Mouse (Mus musculus) midbrain, embryonic 11.5 days (tissue): ENCODE measurements around the gene Kif2a. TPM values are rescaled to one million over a fixed set of nuclear protein-coding genes. Genes with fewer than 3 reads are reported as not detected.
A peak's percentile ranks its signal among the peaks of the same experiment; 100 is the strongest.

Experiments used
- ATAC-seq: fragments of 200-750 bp; cut with Nextera tagmentation; 2 replicates; pipeline ENCODE4 v1.8.0; 2017; ENCODE audit warnings: moderate TSS enrichment, moderate library complexity; ENCODE audit not compliant: low FRiP score
- DNase-seq: peaks from one replicate; pipeline ENCODE4 v3.0.0; 2015; ENCODE audit warnings: low spot score; ENCODE audit errors: missing footprints
- H3K27ac ChIP-seq: fragments of 300-500 bp; sonication (generic); 2 replicates; pipeline ENCODE4 v1.5.1; 2014; ENCODE audit warnings: low read depth, low read length
- H3K27me3 ChIP-seq: fragments of 300-500 bp; sonication (generic); 2 replicates; pipeline ENCODE4 v1.6.1; 2014; ENCODE audit warnings: mild to moderate bottlenecking, low read length, moderate library complexity, mixed read lengths; ENCODE audit not compliant: control insufficient read depth, insufficient read depth
- H3K36me3 ChIP-seq: fragments of 300-500 bp; sonication (generic); 2 replicates; pipeline ENCODE4 v1.6.1; 2014; ENCODE audit warnings: mild to moderate bottlenecking, low read length, moderate library complexity, mixed read lengths; ENCODE audit not compliant: control insufficient read depth, insufficient read depth
- H3K4me1 ChIP-seq: fragments of 300-500 bp; sonication (generic); 2 replicates; pipeline ENCODE4 v1.6.1; 2014; ENCODE audit warnings: low read length; ENCODE audit not compliant: control insufficient read depth, insufficient read depth
- H3K4me2 ChIP-seq: fragments of 300-500 bp; sonication (generic); 2 replicates; pipeline ENCODE4 v1.6.1; 2014; ENCODE audit warnings: mild to moderate bottlenecking, moderate library complexity
- H3K4me3 ChIP-seq: fragments of 300-500 bp; sonication (generic); 2 replicates; pipeline ENCODE4 v1.5.1; 2014; ENCODE audit warnings: low read depth, low read length
- H3K9ac ChIP-seq: fragments of 300-500 bp; sonication (generic); 2 replicates; pipeline ENCODE4 v1.6.1; 2014; ENCODE audit warnings: low read length
- H3K9me3 ChIP-seq: fragments of 300-500 bp; sonication (generic); 2 replicates; pipeline ENCODE4 v1.6.1; 2016; ENCODE audit warnings: low read length; ENCODE audit not compliant: control insufficient read depth
- WGBS: fragments of 180-500 bp; shearing (Covaris S2); extraction: QIAGEN DNeasy Blood & Tissue Kit; methylation state at CpG from one replicate; pipeline ENCODE4 v1.1.7; 2014; 5-methylcytosine and 5-hydroxymethylcytosine counted together
- polyA plus RNA-seq: library from polyadenylated mRNA; unstranded; fragments of >200 nt; fragmentation: Nextera tagmentation; extraction: Ambion mirVana; gene quantifications from 2 replicates; pipeline ENCODE4 v1.2.1, GENCODE M21; 2014

The Kif2a gene
- polyA plus RNA-seq, 1 experiment from 2014 or later: 30.1 TPM

DNA sequence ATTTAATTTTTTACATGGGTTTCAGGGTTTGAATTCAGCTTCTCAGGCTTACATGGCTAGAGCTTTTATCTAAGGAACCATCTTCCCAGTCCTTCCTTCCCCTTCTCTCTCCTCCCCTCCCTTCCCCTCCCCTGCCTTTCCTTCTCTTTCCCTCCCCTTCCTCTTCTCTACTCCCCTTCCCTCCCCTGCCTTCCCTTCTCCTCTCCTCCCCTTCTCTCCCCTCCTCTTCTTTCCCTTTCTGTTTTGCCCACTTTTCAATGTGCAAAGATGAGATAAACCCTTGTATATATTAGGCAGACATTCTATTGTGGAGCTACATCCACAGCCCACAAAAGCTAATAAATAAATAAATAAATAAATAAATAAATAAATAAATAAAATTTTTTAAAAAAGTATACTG is 9.3 kb upstream of the Kif2a start:
- no peak for ATAC-seq

DNA sequence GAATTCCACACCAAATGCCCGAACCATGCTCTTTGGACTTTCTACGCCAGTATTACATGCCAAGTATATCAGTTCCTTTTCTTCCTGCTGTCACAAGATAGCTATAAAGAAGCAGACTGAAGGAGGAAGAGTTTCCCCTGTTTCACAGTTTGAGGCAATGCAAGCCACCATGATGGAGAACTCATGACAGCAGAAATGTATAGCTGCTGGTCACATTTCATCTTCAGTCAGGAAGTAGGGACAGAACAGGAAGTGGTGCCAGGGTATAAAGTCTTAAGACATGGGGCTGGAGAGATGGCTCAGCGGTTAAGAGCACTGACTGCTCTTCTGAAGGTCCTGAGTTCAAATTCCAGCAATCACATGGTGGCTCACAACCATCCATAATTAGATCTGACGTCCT is 5.3 kb upstream of the Kif2a start:
- no peak overlapping the region for H3K4me2 ChIP-seq
- no peak overlapping the region for H3K4me3 ChIP-seq
- H3K36me3 ChIP-seq: no peaks in the 10 kb centered on the region
- H3K27ac ChIP-seq: no peak overlapping the region
- H3K4me1 ChIP-seq: 0 out of 2 replicates have a peak, but pooled peaks cover 4% of the 10 kb centered on the region
- WGBS: 94% methylated on average over 4 of the region's 4 CpGs
- H3K9ac ChIP-seq: no peak overlapping the region
- ATAC-seq (no peak), DNase-seq (peak; percentile 37)
- no peaks in the 10 kb centered on the region for H3K9me3 ChIP-seq
- no peaks in the 10 kb centered on the region for H3K27me3 ChIP-seq

More for the DNA sequence above, 9.3 kb upstream of the Kif2a start:
- no peaks in the 10 kb centered on the region for H3K27me3 ChIP-seq
- H3K4me3 ChIP-seq: no peak overlapping the region
- no peak overlapping the region for H3K4me2 ChIP-seq
- no peaks in the 10 kb centered on the region for H3K4me1 ChIP-seq
- H3K9me3 ChIP-seq: no peaks in the 10 kb centered on the region
- no peaks in the 10 kb centered on the region for H3K36me3 ChIP-seq
- no peak overlapping the region for H3K9ac ChIP-seq
- H3K27ac ChIP-seq: no peak overlapping the region
- DNase-seq: peak; percentile 23

GRCm38 (mm10) chr13:107025663-107026062 is 3.7 kb upstream of the Kif2a start:
- no peak overlapping the region for H3K27ac ChIP-seq
- no peaks in the 10 kb centered on the region for H3K9me3 ChIP-seq
- no peaks in the 10 kb centered on the region for H3K27me3 ChIP-seq
- H3K36me3 ChIP-seq: no peaks in the 10 kb centered on the region
- whole genome bisulfite sequencing: 86% methylated on average over 3 of the region's 3 CpGs
- peaks cover 5% of the 10 kb centered on the region; the same call in 1 of the 2 replicates for H3K4me1 ChIP-seq
- no peak overlapping the region for H3K4me3 ChIP-seq
- no peak for ATAC-seq
- DNase-seq: peak; percentile 21
- no peak overlapping the region for H3K9ac ChIP-seq
- H3K4me2 ChIP-seq: no peak overlapping the region

DNA sequence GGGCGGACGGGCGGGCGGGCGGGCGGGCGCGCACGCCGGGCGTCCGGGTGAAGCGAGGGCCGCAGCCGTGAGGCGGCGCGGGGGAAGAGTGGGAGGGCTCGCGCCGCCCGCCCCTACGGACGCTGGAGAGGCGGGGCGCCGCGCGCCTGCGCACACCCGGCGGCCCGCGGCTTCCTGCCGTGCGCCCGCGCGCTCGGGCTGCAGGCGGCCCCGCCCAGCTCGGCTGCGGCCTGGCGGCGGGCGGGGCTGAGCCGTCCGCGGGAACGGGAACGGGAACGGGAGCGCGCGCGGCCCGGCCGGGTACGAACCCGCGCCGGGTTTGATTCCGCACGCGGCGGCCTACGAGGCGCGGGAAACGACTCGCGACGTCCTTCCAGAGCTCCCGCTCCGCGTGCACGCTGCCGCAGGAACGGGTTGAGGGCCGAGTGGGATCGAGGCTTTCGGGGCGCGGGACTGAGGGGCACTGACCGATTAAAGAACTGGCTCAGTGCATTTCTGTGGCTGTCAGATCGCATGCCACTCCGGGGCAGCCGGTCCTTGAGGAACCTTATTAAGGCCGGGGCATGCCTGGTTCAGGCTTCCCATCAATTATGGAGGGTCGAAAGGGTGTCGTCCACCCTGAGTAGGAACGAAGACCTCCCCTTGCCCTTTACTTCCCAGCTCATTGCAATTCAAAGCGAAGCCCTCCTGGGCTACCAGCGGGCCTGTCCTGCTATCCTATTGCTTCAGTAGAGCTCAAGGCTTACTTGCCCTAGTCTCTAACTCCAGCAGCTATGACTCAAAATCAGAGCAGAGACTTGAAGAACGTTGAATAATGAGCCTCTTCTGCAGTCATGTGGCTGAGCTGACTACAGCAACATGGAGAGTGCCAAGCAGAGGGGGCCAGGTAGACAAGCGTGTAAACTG is 593 bp upstream of the Kif2a start:
- ATAC-seq: peak; percentile 95
- WGBS: 1% methylated on average over 52 of the region's 97 CpGs
- peak; percentile 97 for DNase-seq
- no peaks in the 10 kb centered on the region for H3K9me3 ChIP-seq
- no peaks in the 10 kb centered on the region for H3K36me3 ChIP-seq
- H3K27me3 ChIP-seq: no peaks in the 10 kb centered on the region
- peak overlapping the region; percentile 93 for H3K4me3 ChIP-seq
- peak overlapping the region; percentile 97 for H3K9ac ChIP-seq
- peak overlapping the region; percentile 62 for H3K4me2 ChIP-seq
- peak overlapping the region; percentile 96 for H3K27ac ChIP-seq
- peaks cover 11% of the 10 kb centered on the region for H3K4me1 ChIP-seq

GRCm38 (mm10) chr13:107019443-107019842 is 2.5 kb downstream of the Kif2a start:
- Histone ChIP-seq H3K4me3 (no peak overlapping the region), H3K4me1 (peaks cover 11% of the 10 kb centered on the region), H3K9me3 (no peaks in the 10 kb centered on the region), H3K27me3 (no peaks in the 10 kb centered on the region), H3K4me2 (no peak overlapping the region), H3K9ac (no peak overlapping the region), H3K36me3 (no peaks in the 10 kb centered on the region), H3K27ac (no peak overlapping the region)
- DNase-seq: no peak
- no peak for ATAC-seq
- 91% methylated on average over 2 of the region's 2 CpGs for WGBS

DNA sequence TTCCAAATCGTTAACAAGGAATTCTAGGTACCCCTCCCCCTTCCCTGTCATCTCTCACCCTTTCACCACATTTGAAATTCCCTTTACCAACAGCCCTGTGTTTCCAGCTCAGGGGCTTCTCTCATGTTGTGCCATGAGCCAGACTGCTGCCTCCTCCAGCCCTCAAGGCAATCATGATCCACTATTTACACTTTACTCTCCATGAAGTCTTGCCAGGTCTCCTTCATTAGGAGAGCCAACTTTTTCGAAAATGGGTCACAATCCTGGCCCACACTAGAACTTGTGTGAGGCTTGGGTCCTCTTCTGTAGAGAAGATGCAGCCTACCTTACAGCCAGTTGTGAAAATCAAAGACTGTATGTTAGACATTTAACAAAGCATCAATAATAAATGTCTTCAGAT is 8.0 kb downstream of the Kif2a start:
- DNase-seq (no peak), ATAC-seq (no peak)
- no peak overlapping the region for H3K27ac ChIP-seq
- no peaks in the 10 kb centered on the region for H3K9me3 ChIP-seq
- H3K9ac ChIP-seq: no peak overlapping the region
- WGBS: 68% methylated on average over 2 of the region's 2 CpGs
- H3K36me3 ChIP-seq: no peaks in the 10 kb centered on the region
- no peaks in the 10 kb centered on the region; the same call in 1 of the 2 replicates for H3K4me1 ChIP-seq
- H3K4me2 ChIP-seq: no peak overlapping the region
- no peak overlapping the region for H3K4me3 ChIP-seq
- no peaks in the 10 kb centered on the region for H3K27me3 ChIP-seq

GRCm38 (mm10) chr13:107011618-107012017 is 10.3 kb downstream of the Kif2a start:
- Histone ChIP-seq H3K36me3 (no peaks in the 10 kb centered on the region), H3K4me2 (no peak overlapping the region), H3K4me3 (no peak overlapping the region), H3K4me1 (no peaks in the 10 kb centered on the region), H3K9me3 (no peaks in the 10 kb centered on the region), H3K27ac (no peak overlapping the region), H3K9ac (no peak overlapping the region), H3K27me3 (no peaks in the 10 kb centered on the region)
- WGBS: 89% methylated on average over 2 of the region's 2 CpGs
- ATAC-seq (no peak), DNase-seq (no peak)

DNA sequence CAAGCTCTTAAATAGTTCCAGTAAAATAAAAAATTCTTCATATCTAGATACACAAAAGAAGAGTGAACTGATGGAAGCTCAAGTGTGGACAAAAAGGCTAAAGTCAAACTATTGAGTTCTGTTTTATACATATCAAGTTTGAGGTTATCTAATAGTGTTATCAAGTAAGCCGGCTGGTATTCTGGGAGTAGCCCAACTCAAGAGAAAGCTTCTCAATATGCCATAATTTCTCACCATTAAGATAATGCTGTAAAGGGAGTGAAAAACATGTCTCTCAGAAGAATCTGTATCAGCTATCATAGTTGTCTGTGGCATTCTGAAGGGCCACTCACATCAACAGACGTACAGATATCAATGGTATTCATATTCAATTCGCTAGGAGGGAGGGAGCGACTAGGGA is 13.8 kb downstream of the Kif2a start:
- H3K4me1 ChIP-seq: no peaks in the 10 kb centered on the region
- no peaks in the 10 kb centered on the region for H3K9me3 ChIP-seq
- ATAC-seq (no peak), DNase-seq (no peak)
- H3K4me3 ChIP-seq: no peak overlapping the region
- H3K4me2 ChIP-seq: no peak overlapping the region
- H3K9ac ChIP-seq: no peak overlapping the region
- H3K27me3 ChIP-seq: no peaks in the 10 kb centered on the region
- H3K27ac ChIP-seq: no peak overlapping the region
- 85% methylated on average over 4 of the region's 4 CpGs for WGBS
- H3K36me3 ChIP-seq: no peaks in the 10 kb centered on the region

- Histone ChIP-seq H3K4me3 (no peak overlapping the region), H3K27ac (no peak overlapping the region), H3K9ac (no peak overlapping the region), H3K4me2 (no peak overlapping the region), H3K4me1 (no peaks in the 10 kb centered on the region), H3K9me3 (no peaks in the 10 kb centered on the region), H3K36me3 (no peaks in the 10 kb centered on the region), H3K27me3 (no peaks in the 10 kb centered on the region)
- DNase-seq (no peak), ATAC-seq (no peak)
- WGBS: 99% methylated on average over 2 of the region's 2 CpGs
Observed at GRCm38 (mm10) chr13:107003211-107003610, 18.7 kb downstream of the Kif2a start.
